Mouse (Mus musculus) brain, embryonic 14.5 days (tissue): ENCODE results near the gene Wasf2.

Experiments
- CTCF ChIP-seq: fragments of 200-500 bp; IDR thresholded peaks from 2 replicates; pipeline ENCODE4 v1.5.1; 2012; ENCODE audit warnings: inconsistent platforms, mild to moderate bottlenecking, moderate library complexity, borderline replicate concordance; ENCODE audit not compliant: insufficient read depth, insufficient read length; ENCODE audit errors: extremely low read depth
- POLR2A ChIP-seq: fragments of 200-500 bp; IDR thresholded peaks from 2 replicates; pipeline ENCODE4 v1.6.1; 2012; ENCODE audit warnings: mild to moderate bottlenecking, inconsistent platforms, borderline replicate concordance; ENCODE audit not compliant: poor library complexity, insufficient read depth, insufficient read length, severe bottlenecking; ENCODE audit errors: extremely low read depth

- TF ChIP-seq CTCF = no peak
- no peak for TF ChIP-seq POLR2A
Measured at GRCm38 (mm10) chr4:133160821-133161220, 30.5 kb downstream of the Wasf2 start.
